Mouse (Mus musculus): ENCODE results near the gene Pea15a. TPM values are rescaled to one million over a fixed set of nuclear protein-coding genes. Genes with fewer than 3 reads are reported as not detected.

Gene Pea15a
- polyA plus RNA-seq, 1 experiment from 2014 or later, result 470 TPM

- Histone ChIP-seq H3K27ac (no peak overlapping the region), H3K27me3 (no peaks in the 10 kb centered on the region), H3K4me2 (no peak overlapping the region), H3K4me3 (no peak overlapping the region), H3K36me3 (ENCODE audit: poor library complexity, severe bottlenecking) (peaks cover 24% of the 10 kb centered on the region), H3K9ac (no peak overlapping the region), H3K4me1 (peaks cover 15% of the 10 kb centered on the region), H3K9me3 (replicated peaks) (no peaks in the 10 kb centered on the region)
- 89% methylated on average over 1 of the region's 1 CpGs for WGBS
- peak; percentile 72 for ATAC-seq
Observed at GRCm38 (mm10) chr1:172162009-172162408, 44.6 kb downstream of the Pea15a start.

GRCm38 (mm10) chr1:172160508-172160907, 46.1 kb downstream of the Pea15a start:
- Histone ChIP-seq H3K4me3 (no peak overlapping the region), H3K9ac (no peak overlapping the region), H3K27ac (no peak overlapping the region), H3K4me1 (peaks cover 15% of the 10 kb centered on the region), H3K36me3 (ENCODE audit: poor library complexity, severe bottlenecking) (peaks cover 23% of the 10 kb centered on the region), H3K27me3 (no peaks in the 10 kb centered on the region), H3K9me3 (replicated peaks) (no peaks in the 10 kb centered on the region), H3K4me2 (no peak overlapping the region)
- ATAC-seq, result no peak

GRCm38 (mm10) chr1:172159970-172160369, 46.6 kb downstream of the Pea15a start:
- no peak overlapping the region for H3K27ac ChIP-seq
- H3K4me3 ChIP-seq, result no peak overlapping the region
- no peak overlapping the region for H3K9ac ChIP-seq
- H3K27me3 ChIP-seq, result no peaks in the 10 kb centered on the region
- no peaks in the 10 kb centered on the region for H3K9me3 ChIP-seq (replicated peaks)
- no peak for ATAC-seq
- H3K4me2 ChIP-seq, result no peak overlapping the region
- H3K36me3 ChIP-seq (ENCODE audit: poor library complexity, severe bottlenecking), result peaks cover 24% of the 10 kb centered on the region
- WGBS, result 85% methylated on average over 4 of the region's 4 CpGs
- H3K4me1 ChIP-seq, result peaks cover 11% of the 10 kb centered on the region

- Histone ChIP-seq H3K4me1 (peaks cover 12% of the 10 kb centered on the region; the same call in 1 of the 2 replicates), H3K36me3 (ENCODE audit: poor library complexity, severe bottlenecking) (peaks cover 61% of the 10 kb centered on the region), H3K27me3 (no peaks in the 10 kb centered on the region), H3K4me2 (no peak overlapping the region), H3K4me3 (no peak overlapping the region), H3K9me3 (replicated peaks) (no peaks in the 10 kb centered on the region), H3K27ac (no peak overlapping the region), H3K9ac (no peak overlapping the region)
- no peak for ATAC-seq
- 93% methylated on average over 3 of the region's 3 CpGs for WGBS
Observed at GRCm38 (mm10) chr1:172155518-172155917, 51.1 kb downstream of the Pea15a start.

GRCm38 (mm10) chr1:172154536-172154935, 52.1 kb downstream of the Pea15a start:
- Histone ChIP-seq H3K4me3 (no peak overlapping the region), H3K9me3 (replicated peaks) (no peaks in the 10 kb centered on the region), H3K27me3 (no peaks in the 10 kb centered on the region), H3K36me3 (ENCODE audit: poor library complexity, severe bottlenecking) (peaks cover 67% of the 10 kb centered on the region), H3K4me1 (peaks cover 20% of the 10 kb centered on the region), H3K9ac (no peak overlapping the region), H3K4me2 (no peak overlapping the region), H3K27ac (no peak overlapping the region)
- ATAC-seq, result 0 out of 2 replicates have a peak, but pooled peaks have one; percentile 21
- WGBS, result 94% methylated on average over 3 of the region's 3 CpGs

- H3K27ac ChIP-seq, result peak overlapping the region; percentile 90
- peaks cover 32% of the 10 kb centered on the region for H3K4me1 ChIP-seq
- H3K9ac ChIP-seq, result peak overlapping the region; percentile 99
- peak overlapping the region; percentile 77 for H3K4me2 ChIP-seq
- peaks cover 41% of the 10 kb centered on the region for H3K36me3 ChIP-seq (ENCODE audit: poor library complexity, severe bottlenecking)
- no peaks in the 10 kb centered on the region for H3K27me3 ChIP-seq
- H3K4me3 ChIP-seq, result peak overlapping the region; percentile 93
- 11% methylated on average over 19 of the region's 19 CpGs for WGBS
- H3K9me3 ChIP-seq (replicated peaks), result no peaks in the 10 kb centered on the region
- ATAC-seq, result no peak
Observed at GRCm38 (mm10) chr1:172148955-172149815, 57.4 kb downstream of the Pea15a start.

GRCm38 (mm10) chr1:172148279-172148954, 58.2 kb downstream of the Pea15a start:
- no peaks in the 10 kb centered on the region for H3K27me3 ChIP-seq
- H3K9me3 ChIP-seq (replicated peaks), result no peaks in the 10 kb centered on the region
- H3K36me3 ChIP-seq (ENCODE audit: poor library complexity, severe bottlenecking), result peaks cover 34% of the 10 kb centered on the region
- peak overlapping the region; percentile 77 for H3K4me2 ChIP-seq
- H3K27ac ChIP-seq, result peak overlapping the region; percentile 90
- H3K9ac ChIP-seq, result peak overlapping the region; percentile 99
- peak overlapping the region; percentile 93 for H3K4me3 ChIP-seq
- under 1% methylated on average over 40 of the region's 40 CpGs for WGBS
- peak; percentile 6 for ATAC-seq
- H3K4me1 ChIP-seq, result peaks cover 32% of the 10 kb centered on the region

GRCm38 (mm10) chr1:172147835-172148278, 58.7 kb downstream of the Pea15a start, which contains the start of gene Dcaf8:
Gene Dcaf8 (plus strand): TSS chr1:172148084.
- Histone ChIP-seq H3K4me2 (peak within 1 kb of the TSS; percentile 77), H3K27ac (peak within 1 kb of the TSS; percentile 90), H3K27me3 (no peaks in the 10 kb centered on the region), H3K9me3 (replicated peaks) (no peaks in the 10 kb centered on the region), H3K4me3 (peak within 1 kb of the TSS; percentile 93), H3K36me3 (ENCODE audit: poor library complexity, severe bottlenecking) (peaks cover 29% of the 10 kb centered on the region), H3K4me1 (peaks cover 32% of the 10 kb centered on the region), H3K9ac (peak within 1 kb of the TSS; percentile 99)
- peak; percentile 99 for ATAC-seq
- WGBS, result under 1% methylated on average over 42 of the region's 42 CpGs

Other genes with a start within 250 kb of the Pea15a start
- 55.0 and 55.4 TPM in 2 replicates for gene Vangl2, start 178.4 kb downstream of the Pea15a start, polyA plus RNA-seq (2015; fragmentation: Nextera tagmentation; extraction: Ambion mirVana)
- 7.3 and 7.8 TPM in 2 replicates for gene Nhlh1, start 149.2 kb downstream of the Pea15a start, polyA plus RNA-seq (2015; fragmentation: Nextera tagmentation; extraction: Ambion mirVana)
- 174 and 194 TPM in 2 replicates for gene Copa, start 124.3 kb downstream of the Pea15a start, polyA plus RNA-seq (2015; fragmentation: Nextera tagmentation; extraction: Ambion mirVana)
- 95.5 and 106 TPM in 2 replicates for gene Ncstn, start 124.0 kb downstream of the Pea15a start, polyA plus RNA-seq (2015; fragmentation: Nextera tagmentation; extraction: Ambion mirVana)
- gene Pex19, start 80.0 kb downstream of the Pea15a start, polyA plus RNA-seq (2015; fragmentation: Nextera tagmentation; extraction: Ambion mirVana), result 155 and 163 TPM in 2 replicates
- gene Dcaf8, start 58.7 kb downstream of the Pea15a start, polyA plus RNA-seq (2015; fragmentation: Nextera tagmentation; extraction: Ambion mirVana), result 112 and 125 TPM in 2 replicates
- gene Casq1, start 13.1 kb upstream of the Pea15a start, polyA plus RNA-seq (2015; fragmentation: Nextera tagmentation; extraction: Ambion mirVana), result 4.5 TPM in 2 replicates
- 0.10 TPM in 1 of 2 replicates, not detected in the other for gene Atp1a4, start 51.6 kb upstream of the Pea15a start, polyA plus RNA-seq (2015; fragmentation: Nextera tagmentation; extraction: Ambion mirVana)
- 164 and 169 TPM in 2 replicates for gene Igsf8, start 54.8 kb upstream of the Pea15a start, polyA plus RNA-seq (2015; fragmentation: Nextera tagmentation; extraction: Ambion mirVana)
- 17.6 and 17.8 TPM in 2 replicates for gene Atp1a2, start 91.3 kb upstream of the Pea15a start, polyA plus RNA-seq (2015; fragmentation: Nextera tagmentation; extraction: Ambion mirVana)
- gene Kcnj9, start 122.5 kb upstream of the Pea15a start, polyA plus RNA-seq (2015; fragmentation: Nextera tagmentation; extraction: Ambion mirVana), result 1.8 and 3.0 TPM in 2 replicates
- 1.2 and 1.5 TPM in 2 replicates for gene Kcnj10, start 134.4 kb upstream of the Pea15a start, polyA plus RNA-seq (2015; fragmentation: Nextera tagmentation; extraction: Ambion mirVana)
- gene Pigm, start 169.7 kb upstream of the Pea15a start, polyA plus RNA-seq (2015; fragmentation: Nextera tagmentation; extraction: Ambion mirVana), result 5.6 and 6.2 TPM in 2 replicates

Data from forebrain, embryonic 13.5 days (tissue).